ENCODE assay signal across 20 mouse cellular contexts in genomic region chr2:117542298-117542697, GRCm38 (mm10).
DNase-seq lines count a peak whose midpoint lies in the region; ATAC-seq and TF ChIP-seq lines count a peak whose summit lies in the region.
"Had no signal": no experiment of that assay in that cellular context is flagged by ENCODE, and none has a peak within 500 bp of the region (broad histone marks: within the 10 kb centered on the region; RNA-seq: fewer than 3 reads in every experiment).

No protein-coding gene starts in this region.

- TF ChIP-seq CTCF in lung, embryonic 14.5 days (IDR thresholded peaks at IDR 0.05; ENCODE audit: low read depth) = no peak
- no peak for TF ChIP-seq CTCF in G1E (IDR thresholded peaks at IDR 0.05; ENCODE audit: low read depth, low read length)

- no peaks in the 10 kb centered on the region for H3K27me3 ChIP-seq in lung, embryonic 14.5 days (ENCODE audit: insufficient read depth, low read length)
- no peaks in the 10 kb centered on the region for H3K27me3 ChIP-seq in G1E (ENCODE audit: insufficient read depth, low read length)
- H3K27me3 ChIP-seq: embryonic facial prominence, embryonic 15.5 days; heart, embryonic 12.5 days; liver, embryonic 15.5 days; stomach, embryonic 15.5 days had no signal

- H3K36me3 ChIP-seq in lung, embryonic 14.5 days (ENCODE audit: insufficient read depth) = no peaks in the 10 kb centered on the region
- no peaks in the 10 kb centered on the region for H3K36me3 ChIP-seq in G1E (replicated peaks)
- H3K36me3 ChIP-seq: embryonic facial prominence, embryonic 15.5 days; heart, embryonic 12.5 days; hindbrain, embryonic 10.5 days; limb, embryonic 13.5 days; liver, embryonic 15.5 days; stomach, embryonic 15.5 days had no signal

- 77% methylated on average over 4 of the region's 4 CpGs for WGBS in lung, embryonic 14.5 days

- H3K4me2 ChIP-seq in lung, embryonic 14.5 days = no peak overlapping the region
- H3K4me2 ChIP-seq: embryonic facial prominence, embryonic 15.5 days; heart, embryonic 12.5 days; limb, embryonic 13.5 days; liver, embryonic 15.5 days; stomach, embryonic 15.5 days had no signal

- DNase-seq in lung, embryonic 14.5 days = no peak
- no peak for DNase-seq in lung, postnatal 36 days
- peak; percentile 84 for DNase-seq in 3T3-L1 (ENCODE audit: low read depth, low spot score)
- DNase-seq in G1E (ENCODE audit: low spot score) = no peak
- DNase-seq in adrenal gland, postnatal 36 days = peak; percentile 53 to 65
- DNase-seq in left cerebral cortex, adult 9 months (ENCODE audit: low spot score in 2 of 2) = no peak
- no peak for DNase-seq in cerebellum, postnatal 10 days
- DNase-seq: cerebellum, adult 18-20 months; gastrocnemius, postnatal 10 days; retina, postnatal 1 day; spleen, adult 18-20 months had no signal

- H3K27ac ChIP-seq in lung, embryonic 14.5 days (ENCODE audit: low read depth) = no peak overlapping the region
- H3K27ac ChIP-seq: embryonic facial prominence, embryonic 15.5 days; hindbrain, embryonic 10.5 days; kidney, postnatal 0 days; limb, embryonic 13.5 days; liver, embryonic 15.5 days; stomach, embryonic 15.5 days had no signal

- no peak overlapping the region for H3K4me3 ChIP-seq in lung, embryonic 14.5 days (ENCODE audit: low read depth, low read length)
- H3K4me3 ChIP-seq in G1E (ENCODE audit: low read depth, low read length) = no peak overlapping the region
- H3K4me3 ChIP-seq: embryonic facial prominence, embryonic 15.5 days; heart, embryonic 12.5 days; hindbrain, embryonic 10.5 days; limb, embryonic 13.5 days; liver, embryonic 15.5 days; megakaryocyte, embryonic 14.5 days; stomach, embryonic 15.5 days had no signal

- H3K4me1 ChIP-seq in lung, embryonic 14.5 days (ENCODE audit: insufficient read depth) = peaks cover 9% of the 10 kb centered on the region; the same call in 1 of the 2 replicates
- H3K4me1 ChIP-seq in G1E (ENCODE audit: insufficient read depth, low read depth, low read length) = no peaks in the 10 kb centered on the region
- H3K4me1 ChIP-seq: heart, embryonic 12.5 days; liver, embryonic 15.5 days; stomach, embryonic 15.5 days had no signal

- H3K9ac ChIP-seq in lung, embryonic 14.5 days = no peak overlapping the region
- H3K9ac ChIP-seq: embryonic facial prominence, embryonic 15.5 days; heart, embryonic 12.5 days; limb, embryonic 13.5 days; liver, embryonic 15.5 days; stomach, embryonic 15.5 days had no signal

- no peaks in the 10 kb centered on the region for H3K9me3 ChIP-seq in lung, embryonic 14.5 days (ENCODE audit: low read depth, low read length)
- H3K9me3 ChIP-seq in G1E (replicated peaks) = no peaks in the 10 kb centered on the region
- H3K9me3 ChIP-seq: embryonic facial prominence, embryonic 15.5 days; heart, embryonic 12.5 days; hindbrain, embryonic 10.5 days; limb, embryonic 13.5 days; liver, embryonic 15.5 days; megakaryocyte, embryonic 14.5 days; stomach, embryonic 15.5 days had no signal

- 0 out of 2 replicates have a peak, but pooled peaks have one; percentile 6 for ATAC-seq in lung, embryonic 14.5 days (ENCODE audit: insufficient read depth)
- ATAC-seq in G1E (ENCODE audit: extremely low read depth, insufficient number of reproducible peaks, low FRiP score, poor library complexity, severe bottlenecking) = peak; percentile 22; the same call in 1 of the 2 replicates
- ATAC-seq in cerebellum, adult (ENCODE audit: insufficient number of reproducible peaks, low FRiP score, low TSS enrichment) = no peak

Comparison
In these comparisons a context has a peak if more than half of its experiments do, and no peak if none do; other contexts are left out.
1. DNase-seq: peak in 3T3-L1 (single experiment) and adrenal gland, postnatal 36 days (2 of 2); none in lung, embryonic 14.5 days (single experiment), lung, postnatal 36 days (single experiment), G1E (single experiment), left cerebral cortex, adult 9 months (0 of 2) and cerebellum, postnatal 10 days (0 of 2).